Mouse (Mus musculus) MEL-GATA-1-ER (cell line): ENCODE results near the gene Mageb2.
"Not testable (repeated sequence)": the region's sequence is repeated elsewhere in the genome, so short reads cannot be mapped to it uniquely, and the experiment has no call there.

Experiments used
- DNase-seq: peaks from one replicate; pipeline ENCODE4 v3.0.0-alpha.2; 2012; ENCODE audit warnings: low read depth; ENCODE audit errors: extremely low read depth

Gene Mageb2

GRCm38 (mm10) chrX:91331390-91331789, at the start of gene Mageb2:
Mageb2 (plus strand) TSS chrX:91331690.
- DNase-seq, result not testable (repeated sequence)

- not testable (repeated sequence) for DNase-seq
Observed at GRCm38 (mm10) chrX:91313256-91313655, 18.2 kb upstream of the Mageb2 start.
